Mouse (Mus musculus): Measurements from ENCODE around the gene Dock8. TPM values are rescaled to one million over a fixed set of nuclear protein-coding genes. Genes with fewer than 3 reads are reported as not detected.

The Dock8 gene
- total and polyA plus RNA-seq, 3 experiments, result 16.1 to 30.1 TPM; not detected in 1

GRCm38 (mm10) chr19:25056224-25056623, 56.9 kb downstream of the Dock8 start:
- Histone ChIP-seq H3K27ac (ENCODE audit: control insufficient read depth, low read depth, low read length) (no peak overlapping the region), H3K36me3 (ENCODE audit: control insufficient read depth in 1 of 2, insufficient read depth in 2 of 2, low read length in 2 of 2) (peaks cover 2 to 18% of the 10 kb centered on the region in 2 experiments), H3K79me2 (ENCODE audit: control insufficient read depth, insufficient read depth, low read length, poor library complexity) (peaks cover 37% of the 10 kb centered on the region), H3K9me3 (replicated peaks; ENCODE audit: insufficient read depth, low read length) (no peaks in the 10 kb centered on the region), H3K4me3 (ENCODE audit: control insufficient read depth in 1 of 2, insufficient read depth in 1 of 2, low read depth in 2 of 2, low read length in 2 of 2) (no peak overlapping the region), H3K4me1 (ENCODE audit: control insufficient read depth in 1 of 2, insufficient read depth in 2 of 2, low read length in 2 of 2) (peaks cover 7 to 18% of the 10 kb centered on the region in 2 experiments; a peak in 3 of 4 replicates), H3K9ac (ENCODE audit: control insufficient read depth, low read depth, low read length, poor library complexity, severe bottlenecking) (no peak overlapping the region), H3K27me3 (ENCODE audit: control insufficient read depth in 1 of 2, insufficient read depth in 2 of 2, low read length in 2 of 2) (no peaks in the 10 kb centered on the region)
- TF ChIP-seq ELF1 (IDR thresholded peaks at IDR 0.05; ENCODE audit: low read depth, low read length) (no peak), NRF1 (IDR thresholded peaks at IDR 0.05; ENCODE audit: insufficient read depth, low read depth, low read length, poor library complexity, severe bottlenecking) (no peak), ZNF384 (IDR thresholded peaks at IDR 0.05; ENCODE audit: low read depth, low read length) (no peak), TBP (IDR thresholded peaks at IDR 0.05; ENCODE audit: low read depth, low read length) (no peak), E2F4 (IDR thresholded peaks at IDR 0.05; ENCODE audit: borderline replicate concordance, low read depth, low read length) (no peak), CHD1 (IDR thresholded peaks at IDR 0.05; ENCODE audit: low read depth, low read length) (no peak), BHLHE40 (IDR thresholded peaks at IDR 0.05; ENCODE audit: borderline replicate concordance, low read depth, low read length) (no peak), ZC3H11A (IDR thresholded peaks at IDR 0.05; ENCODE audit: low read depth, low read length) (no peak), HCFC1 (IDR thresholded peaks at IDR 0.05; ENCODE audit: low read depth, low read length) (no peak), TAL1 (IDR thresholded peaks at IDR 0.05; ENCODE audit: low read length) (no peak), RCOR1 (IDR thresholded peaks at IDR 0.05; ENCODE audit: low read depth, low read length) (no peak), MYC (IDR thresholded peaks at IDR 0.05; ENCODE audit: low read depth, low read length) (no peak)
- no peak for DNase-seq (ENCODE audit: low read depth, low spot score)

- Histone ChIP-seq H3K79me2 (ENCODE audit: control insufficient read depth, insufficient read depth, low read length, poor library complexity) (peaks cover 37% of the 10 kb centered on the region), H3K4me3 (ENCODE audit: control insufficient read depth in 1 of 2, insufficient read depth in 1 of 2, low read depth in 2 of 2, low read length in 2 of 2) (no peak overlapping the region), H3K9ac (ENCODE audit: control insufficient read depth, low read depth, low read length, poor library complexity, severe bottlenecking) (no peak overlapping the region), H3K27ac (ENCODE audit: control insufficient read depth, low read depth, low read length) (no peak overlapping the region), H3K9me3 (replicated peaks; ENCODE audit: insufficient read depth, low read length) (no peaks in the 10 kb centered on the region), H3K36me3 (ENCODE audit: control insufficient read depth in 1 of 2, insufficient read depth in 2 of 2, low read length in 2 of 2) (peaks cover 10 to 11% of the 10 kb centered on the region in 2 experiments), H3K4me1 (ENCODE audit: control insufficient read depth in 1 of 2, insufficient read depth in 2 of 2, low read length in 2 of 2) (peaks cover 3 to 10% of the 10 kb centered on the region in 2 experiments), H3K27me3 (ENCODE audit: control insufficient read depth in 1 of 2, insufficient read depth in 2 of 2, low read length in 2 of 2) (no peaks in the 10 kb centered on the region)
- no peak for DNase-seq (ENCODE audit: low read depth, low spot score)
- no peak for TF ChIP-seq USF1 (IDR thresholded peaks at IDR 0.05; ENCODE audit: low read depth, low read length)
- no peak for TF ChIP-seq MYB (IDR thresholded peaks at IDR 0.05; ENCODE audit: low read depth, low read length)
- no peak for TF ChIP-seq MXI1 (IDR thresholded peaks at IDR 0.05; ENCODE audit: low read depth, low read length)
- TF ChIP-seq CHD1 (IDR thresholded peaks at IDR 0.05; ENCODE audit: low read depth, low read length), result no peak
- TF ChIP-seq MEF2A (IDR thresholded peaks at IDR 0.05; ENCODE audit: extremely low read depth, insufficient replicate concordance, low read depth, low read length, poor library complexity, severe bottlenecking), result no peak
- TF ChIP-seq SMC3 (IDR thresholded peaks at IDR 0.05; ENCODE audit: low read depth, low read length), result no peak
- TF ChIP-seq MAFK (IDR thresholded peaks at IDR 0.05; ENCODE audit: borderline replicate concordance, low read depth, low read length), result no peak
- no peak for TF ChIP-seq HCFC1 (IDR thresholded peaks at IDR 0.05; ENCODE audit: low read depth, low read length)
- no peak for TF ChIP-seq TBP (IDR thresholded peaks at IDR 0.05; ENCODE audit: low read depth, low read length)
- no peak for TF ChIP-seq POLR2AphosphoS2 (IDR thresholded peaks at IDR 0.05; ENCODE audit: low read length)
- TF ChIP-seq ETS1 (IDR thresholded peaks at IDR 0.05; ENCODE audit: low read depth, low read length), result no peak
- no peak for TF ChIP-seq CTCF (IDR thresholded peaks at IDR 0.05 in 2 of 3, conservative IDR thresholded peaks at IDR 0.05 in 1 of 3; ENCODE audit: control insufficient read depth in 1 of 3, insufficient read depth in 1 of 3, low read depth in 2 of 3, low read length in 3 of 3, poor library complexity in 1 of 3, severe bottlenecking in 1 of 3)
- no peak for TF ChIP-seq MYC (IDR thresholded peaks at IDR 0.05; ENCODE audit: low read depth, low read length)
Measured at GRCm38 (mm10) chr19:25057826-25058225, 58.5 kb downstream of the Dock8 start.

All from MEL (cell line).